Mouse (Mus musculus) forebrain, embryonic 15.5 days (tissue): Measurements from ENCODE around the gene Nxnl2. TPM values are rescaled to one million over a fixed set of nuclear protein-coding genes. Genes with fewer than 3 reads are reported as not detected.

Experiments
- ATAC-seq: fragments of 200-750 bp; cut with Nextera tagmentation; replicated peaks from 2 replicates; pipeline ENCODE4 v1.8.0; 2017; ENCODE audit warnings: mild to moderate bottlenecking, moderate TSS enrichment, moderate library complexity
- H3K27ac ChIP-seq: fragments of 300-500 bp; sonication (generic); replicated peaks from 2 replicates; pipeline ENCODE4 v1.5.1; 2015; ENCODE audit warnings: mild to moderate bottlenecking, inconsistent platforms
- H3K27me3 ChIP-seq: fragments of 300-500 bp; sonication (generic); 2 replicates; pipeline ENCODE4 v1.6.1; 2015; ENCODE audit warnings: inconsistent platforms
- H3K36me3 ChIP-seq: fragments of 300-500 bp; sonication (generic); 2 replicates; pipeline ENCODE4 v1.6.1; 2015; ENCODE audit warnings: mild to moderate bottlenecking, inconsistent platforms
- H3K4me1 ChIP-seq: fragments of 300-500 bp; sonication (generic); 2 replicates; pipeline ENCODE4 v1.6.1; 2015; ENCODE audit warnings: inconsistent platforms
- H3K4me2 ChIP-seq: fragments of 300-500 bp; sonication (generic); replicated peaks from 2 replicates; pipeline ENCODE4 v1.6.1; 2015; ENCODE audit warnings: mild to moderate bottlenecking, inconsistent platforms
- H3K4me3 ChIP-seq: fragments of 300-500 bp; sonication (generic); 2 replicates; pipeline ENCODE4 v1.5.1; 2015; ENCODE audit warnings: mild to moderate bottlenecking, inconsistent platforms
- H3K9ac ChIP-seq: fragments of 300-500 bp; sonication (generic); replicated peaks from 2 replicates; pipeline ENCODE4 v1.6.1; 2015; ENCODE audit warnings: mild to moderate bottlenecking, inconsistent platforms
- H3K9me3 ChIP-seq: fragments of 300-500 bp; sonication (generic); 2 replicates; pipeline ENCODE4 v1.6.1; 2016; ENCODE audit warnings: inconsistent platforms
- WGBS: fragments of 180-500 bp; shearing (Covaris S2); methylation state at CpG from one replicate; pipeline ENCODE4 v1.1.7; 2015; ENCODE audit warnings: mixed read lengths; 5-methylcytosine and 5-hydroxymethylcytosine counted together
- microRNA-seq: library from miRNA; unstranded; fragments of <30 nt; microRNA quantifications from one replicate; pipeline ENCODE4, GENCODE M21; 2016
- polyA plus RNA-seq: library from polyadenylated mRNA; unstranded; fragments of >200 nt; fragmentation: Nextera tagmentation; extraction: Ambion mirVana; gene quantifications from 2 replicates; pipeline ENCODE4 v1.2.1, GENCODE M21; 2015

Gene Nxnl2
- polyA plus RNA-seq, 1 experiment from 2014 or later, result 1.4 TPM

DNA sequence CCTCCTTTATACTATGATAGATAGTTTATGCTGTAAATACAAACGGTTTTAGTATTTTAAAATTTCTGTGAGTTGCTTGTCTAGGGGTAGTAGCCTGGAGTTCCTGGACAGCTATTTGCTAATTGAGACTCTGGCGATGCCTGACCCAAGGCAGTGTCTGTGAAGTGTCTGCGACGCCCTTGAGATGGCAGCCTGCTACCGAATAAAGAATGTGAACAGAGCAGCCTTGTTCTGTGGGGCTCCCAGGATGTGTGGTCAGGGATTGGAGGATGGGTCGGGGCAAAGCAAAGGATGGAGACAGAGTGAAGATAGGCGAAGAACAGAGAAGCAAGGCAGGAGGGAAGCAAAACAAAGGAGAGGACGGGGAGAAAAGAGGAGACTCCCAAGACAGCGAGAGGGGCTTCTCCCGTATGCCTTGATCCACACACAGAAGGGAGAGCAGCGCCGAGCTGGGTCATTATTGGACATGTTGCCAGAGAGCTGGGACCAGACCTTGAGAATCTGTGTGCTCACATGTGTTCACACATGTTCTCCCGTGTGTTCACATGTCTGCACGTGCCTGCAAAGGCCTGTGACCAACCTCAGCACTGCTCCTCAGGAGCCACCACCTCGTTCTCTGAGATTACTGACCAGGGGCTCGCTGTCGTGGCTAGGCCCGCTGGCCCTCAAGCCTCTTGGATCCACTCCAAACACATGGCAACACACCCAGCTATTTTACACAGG is 37.7 kb downstream of the Nxnl2 start:
- ATAC-seq, result peak; percentile 85

DNA sequence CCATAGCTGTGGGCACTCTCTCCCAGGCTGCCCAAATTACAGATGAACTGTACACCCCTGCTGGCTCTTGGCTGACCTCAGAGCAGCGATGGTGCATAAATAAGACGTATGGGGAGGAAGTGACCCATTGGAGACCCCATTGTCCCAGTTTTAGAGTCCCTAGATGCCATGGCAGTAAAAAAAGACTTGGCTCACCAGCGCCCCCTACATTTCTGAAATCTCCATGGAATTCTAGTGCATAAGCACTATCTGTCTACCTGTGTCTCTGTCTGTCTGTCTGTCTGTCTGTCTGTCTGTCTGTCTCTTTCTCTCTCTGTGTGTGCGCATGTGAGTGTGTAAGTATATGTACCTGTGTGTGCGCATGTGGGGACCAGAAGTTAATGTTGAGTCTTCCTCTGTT is 39.8 kb downstream of the Nxnl2 start:
- Histone ChIP-seq H3K9ac (no peak overlapping the region), H3K27me3 (no peaks in the 10 kb centered on the region), H3K4me3 (no peak overlapping the region), H3K4me1 (no peaks in the 10 kb centered on the region), H3K4me2 (no peak overlapping the region), H3K27ac (no peak overlapping the region), H3K36me3 (no peaks in the 10 kb centered on the region), H3K9me3 (no peaks in the 10 kb centered on the region)
- 80% methylated on average over 5 of the region's 5 CpGs for WGBS
- ATAC-seq, result no peak

More for the DNA sequence above, 37.7 kb downstream of the Nxnl2 start:
- Histone ChIP-seq H3K9ac (no peak overlapping the region), H3K27ac (no peak overlapping the region), H3K4me2 (no peak overlapping the region), H3K4me3 (no peak overlapping the region), H3K4me1 (no peaks in the 10 kb centered on the region), H3K36me3 (no peaks in the 10 kb centered on the region), H3K9me3 (no peaks in the 10 kb centered on the region), H3K27me3 (no peaks in the 10 kb centered on the region)
- WGBS, result 55% methylated on average over 18 of the region's 18 CpGs

DNA sequence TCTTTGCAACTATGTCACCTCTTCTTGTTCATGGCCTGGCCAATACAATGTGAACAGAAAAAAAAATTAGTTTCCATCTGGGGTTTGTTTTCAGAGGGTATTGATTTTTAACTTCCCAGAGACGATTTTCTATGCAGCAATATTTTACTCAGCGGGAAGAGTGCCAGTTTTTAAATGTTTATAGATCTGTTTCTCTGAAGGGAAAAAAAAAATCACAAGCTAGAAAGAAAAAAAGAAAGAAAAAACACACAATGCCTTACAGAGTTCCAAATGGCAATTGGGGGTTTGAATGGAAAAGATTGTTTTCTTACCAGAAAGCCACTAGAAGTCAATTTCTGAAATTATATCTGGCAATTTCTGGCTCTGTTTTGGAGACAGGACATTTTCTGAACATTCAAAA is 43.9 kb downstream of the Nxnl2 start:
- 80% methylated on average over 2 of the region's 2 CpGs for WGBS
- Histone ChIP-seq H3K4me2 (no peak overlapping the region), H3K4me1 (no peaks in the 10 kb centered on the region), H3K27ac (no peak overlapping the region), H3K27me3 (no peaks in the 10 kb centered on the region), H3K9me3 (no peaks in the 10 kb centered on the region), H3K36me3 (no peaks in the 10 kb centered on the region), H3K4me3 (no peak overlapping the region), H3K9ac (no peak overlapping the region)
- no peak for ATAC-seq

DNA sequence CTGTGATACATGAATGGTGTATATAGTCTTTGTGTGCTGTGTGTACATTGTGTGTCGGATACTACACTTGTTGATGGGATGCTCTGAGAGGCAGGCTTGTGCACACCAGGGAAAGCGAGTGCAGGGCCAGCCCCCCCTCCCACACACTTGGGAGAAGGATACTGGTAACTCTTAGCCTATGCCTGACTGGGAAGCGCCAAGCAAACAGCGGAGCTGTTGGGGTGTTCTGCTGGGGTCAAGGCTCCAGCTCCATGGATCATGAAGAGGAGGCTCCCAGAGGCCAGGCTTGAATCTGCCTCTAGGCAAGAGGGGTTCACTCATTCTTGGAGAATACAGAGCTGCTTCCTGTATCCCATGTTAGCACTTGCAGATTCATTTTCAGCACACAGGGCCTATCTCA is 50.1 kb downstream of the Nxnl2 start:
- Histone ChIP-seq H3K4me2 (no peak overlapping the region), H3K36me3 (no peaks in the 10 kb centered on the region)

DNA sequence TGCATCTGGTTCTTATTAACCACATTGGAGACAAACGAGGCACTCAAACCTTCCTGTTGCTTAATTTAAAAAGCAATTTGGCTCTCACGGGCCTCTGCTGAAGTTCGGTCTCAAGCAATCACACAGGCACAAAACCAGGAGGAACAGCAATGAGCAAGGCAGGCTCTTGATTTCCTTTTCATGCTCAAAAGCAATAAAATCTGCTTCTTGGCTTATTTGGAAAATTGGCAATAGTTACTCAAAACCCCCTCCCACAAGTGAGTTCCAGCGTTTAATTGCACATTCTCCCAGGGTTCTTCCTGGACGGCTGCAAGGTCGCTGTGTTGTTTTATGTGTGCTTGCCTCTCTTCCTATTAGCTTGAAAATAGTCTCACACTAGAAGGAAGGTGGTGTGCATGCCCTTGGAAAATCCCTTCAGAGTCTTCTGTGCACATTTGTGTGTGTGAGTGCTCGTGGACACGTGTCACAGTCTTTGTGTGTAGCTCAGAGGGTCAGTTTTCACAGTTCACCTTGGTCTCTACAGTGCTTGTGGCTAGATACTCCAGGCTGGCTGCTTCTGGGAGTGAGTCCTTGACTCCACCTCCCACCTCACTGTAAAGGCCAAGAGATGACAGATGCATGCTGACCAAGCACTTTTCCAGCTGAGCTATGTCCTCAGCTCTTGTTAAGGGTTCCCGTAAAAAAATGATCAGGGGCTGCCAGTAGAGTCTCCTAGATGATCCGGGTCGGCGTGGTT is 50.8 kb downstream of the Nxnl2 start:
- no peak overlapping the region for H3K4me2 ChIP-seq
- 57% methylated on average over 12 of the region's 12 CpGs for WGBS
- H3K9me3 ChIP-seq, result no peaks in the 10 kb centered on the region
- no peak overlapping the region for H3K4me3 ChIP-seq
- no peaks in the 10 kb centered on the region for H3K27me3 ChIP-seq
- 0 out of 2 replicates have a peak overlapping the region, but pooled peaks have one; percentile 1 for H3K27ac ChIP-seq
- no peak overlapping the region for H3K9ac ChIP-seq
- no peaks in the 10 kb centered on the region for H3K36me3 ChIP-seq
- H3K4me1 ChIP-seq, result 0 out of 2 replicates have a peak, but pooled peaks cover 8% of the 10 kb centered on the region
- ATAC-seq, result no peak

More for the DNA sequence above, 50.1 kb downstream of the Nxnl2 start:
- no peaks in the 10 kb centered on the region for H3K9me3 ChIP-seq
- no peak overlapping the region for H3K9ac ChIP-seq
- H3K4me1 ChIP-seq, result 0 out of 2 replicates have a peak, but pooled peaks cover 8% of the 10 kb centered on the region
- no peak for ATAC-seq
- 85% methylated on average over 4 of the region's 4 CpGs for WGBS
- H3K27me3 ChIP-seq, result no peaks in the 10 kb centered on the region
- no peak overlapping the region for H3K27ac ChIP-seq
- no peak overlapping the region for H3K4me3 ChIP-seq

Small RNA genes lying within 50 kb of the gene (microRNA-seq; reads per million reads assigned to microRNA genes)
- not detected for gene Gm44341

Other genes starting within 250 kb of the Nxnl2 start
- gene Spin1, start 70.1 kb upstream of the Nxnl2 start, polyA plus RNA-seq, result 168 and 177 TPM in 2 replicates
- 10.3 and 12.8 TPM in 2 replicates for gene S1pr3, start 237.6 kb downstream of the Nxnl2 start, polyA plus RNA-seq